Mouse (Mus musculus): ENCODE measurements around the gene Krtap17-1.

Gene Krtap17-1

DNA sequence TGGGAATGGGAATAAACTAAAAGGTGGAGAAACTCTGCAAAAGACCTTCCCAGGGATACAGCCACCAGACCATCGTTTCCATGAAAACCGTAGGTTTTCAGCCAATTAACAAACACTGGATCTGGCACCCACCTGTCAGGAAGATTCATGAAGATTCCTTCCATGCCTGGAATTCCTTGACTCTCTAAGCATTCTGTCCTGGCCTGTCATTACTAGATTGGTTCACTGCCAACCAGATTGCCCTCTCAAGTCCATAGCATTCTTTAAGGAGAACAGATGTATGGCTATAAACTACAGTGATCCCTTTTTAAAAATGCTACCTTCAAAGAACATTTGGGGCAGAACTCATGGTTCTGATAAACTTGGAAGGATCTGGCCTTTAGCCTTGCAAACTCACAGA is 27.8 kb downstream of the Krtap17-1 start:
- no peak for DNase-seq (ENCODE audit: low read depth, low spot score)

DNA sequence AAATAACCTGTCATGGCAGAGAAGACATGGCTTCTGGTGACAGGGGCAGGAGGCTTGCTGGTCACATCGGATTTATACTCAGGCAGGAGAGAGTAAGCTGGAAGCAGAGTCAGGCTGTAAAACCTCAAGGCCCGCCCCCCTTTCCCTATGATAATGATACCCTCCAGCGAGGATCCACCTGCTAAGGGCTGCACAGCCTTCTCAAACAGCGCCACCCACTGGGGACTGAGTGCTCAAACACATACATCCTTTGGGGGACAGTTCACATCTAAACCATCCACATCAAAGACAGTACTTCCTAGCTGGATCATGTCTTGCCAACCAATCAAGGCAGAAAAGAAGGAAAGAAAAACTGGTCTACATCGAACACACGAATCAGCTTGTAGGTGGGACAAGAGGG is 29.6 kb downstream of the Krtap17-1 start:
- DNase-seq (ENCODE audit: low read depth, low spot score) = no peak

DNA sequence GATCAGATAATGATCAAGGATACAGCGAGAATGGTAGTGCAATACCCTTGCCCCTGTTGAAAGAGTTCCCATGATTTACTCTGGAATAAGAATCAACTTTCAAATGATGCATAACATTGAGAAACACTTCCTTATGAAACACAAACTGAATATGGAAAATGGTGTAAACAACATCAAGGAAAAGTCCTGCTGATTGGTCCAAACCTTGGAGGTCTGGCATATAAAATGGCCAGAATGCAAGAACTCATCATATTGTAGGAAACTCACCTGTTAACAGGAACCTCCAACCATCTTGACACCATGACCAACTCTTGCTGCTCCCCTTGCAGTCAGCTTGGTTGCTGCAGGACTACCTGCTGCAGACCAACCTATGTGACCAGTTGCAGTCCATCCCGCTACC is 45.6 kb downstream of the Krtap17-1 start, which contains the start of gene Krtap9-5:
Gene Krtap9-5, plus strand, starts transcription at position 301 of the 400 bp plus-strand sequence.
- DNase-seq (ENCODE audit: low read depth, low spot score) = no peak

Measured in brain, adult 2 months (tissue).